Mouse (Mus musculus) thymus, adult 2 months (tissue): ENCODE results near the gene Anapc10. TPM values are rescaled to one million over a fixed set of nuclear protein-coding genes. Genes with fewer than 3 reads are reported as not detected.
"Not testable (repeated sequence)": the region's sequence is repeated elsewhere in the genome, so short reads cannot be mapped to it uniquely, and the experiment has no call there.

Experiments used
- DNase-seq: peaks from one replicate; pipeline ENCODE4 v3.0.0; 2021
- H3K27ac ChIP-seq: fragments of 200-500 bp; 2 replicates; pipeline ENCODE4 v1.5.1; 2012; ENCODE audit warnings: low read length, control low read depth; ENCODE audit not compliant: control insufficient read depth, insufficient read depth
- H3K27me3 ChIP-seq: fragments of 200-500 bp; 2 replicates; pipeline ENCODE4 v1.6.1; 2012; ENCODE audit warnings: mild to moderate bottlenecking, low read length, moderate library complexity, mixed read lengths; ENCODE audit not compliant: control insufficient read depth, insufficient read depth
- H3K36me3 ChIP-seq: fragments of 200-500 bp; 2 replicates; pipeline ENCODE4 v1.6.1; 2012; ENCODE audit warnings: mild to moderate bottlenecking, low read length, moderate library complexity; ENCODE audit not compliant: control insufficient read depth, insufficient read depth
- H3K4me1 ChIP-seq: fragments of 200-500 bp; replicated peaks from 2 replicates; pipeline ENCODE4 v1.6.1; 2012; ENCODE audit warnings: low read length; ENCODE audit not compliant: control insufficient read depth, insufficient read depth
- H3K4me3 ChIP-seq: fragments of 200-500 bp; 2 replicates; pipeline ENCODE4 v1.5.1; 2012; ENCODE audit warnings: mild to moderate bottlenecking, low read length, control low read depth, moderate library complexity; ENCODE audit not compliant: control insufficient read depth, insufficient read depth
- CTCF ChIP-seq: fragments of 200-500 bp; IDR thresholded peaks from 2 replicates; pipeline ENCODE4 v1.5.1; 2012; ENCODE audit warnings: mild to moderate bottlenecking, control low read depth, low read length, moderate library complexity, borderline replicate concordance; ENCODE audit not compliant: control insufficient read depth, poor library complexity, insufficient read depth; ENCODE audit errors: extremely low read depth
- POLR2A ChIP-seq: fragments of 200-500 bp; IDR thresholded peaks from 2 replicates; pipeline ENCODE4 v1.6.1; 2012; ENCODE audit warnings: mild to moderate bottlenecking, low read length, control low read depth, moderate library complexity; ENCODE audit not compliant: control insufficient read depth, poor library complexity, insufficient read depth; ENCODE audit errors: extremely low read depth
- WGBS: fragments of 180-500 bp; shearing (Covaris S2); methylation state at CpG from one replicate; pipeline ENCODE4 v1.1.7; 2018; 5-methylcytosine and 5-hydroxymethylcytosine counted together
- polyA plus RNA-seq: library from polyadenylated mRNA; depleted of rRNA; stranded (reverse); fragments of >200 nt; gene quantifications from 2 replicates; pipeline ENCODE4 v1.2.3, GENCODE M21; 2012; rRNA removed

Anapc10 gene
- 0.93 and 2.6 TPM in 2 replicates for polyA plus RNA-seq

DNA sequence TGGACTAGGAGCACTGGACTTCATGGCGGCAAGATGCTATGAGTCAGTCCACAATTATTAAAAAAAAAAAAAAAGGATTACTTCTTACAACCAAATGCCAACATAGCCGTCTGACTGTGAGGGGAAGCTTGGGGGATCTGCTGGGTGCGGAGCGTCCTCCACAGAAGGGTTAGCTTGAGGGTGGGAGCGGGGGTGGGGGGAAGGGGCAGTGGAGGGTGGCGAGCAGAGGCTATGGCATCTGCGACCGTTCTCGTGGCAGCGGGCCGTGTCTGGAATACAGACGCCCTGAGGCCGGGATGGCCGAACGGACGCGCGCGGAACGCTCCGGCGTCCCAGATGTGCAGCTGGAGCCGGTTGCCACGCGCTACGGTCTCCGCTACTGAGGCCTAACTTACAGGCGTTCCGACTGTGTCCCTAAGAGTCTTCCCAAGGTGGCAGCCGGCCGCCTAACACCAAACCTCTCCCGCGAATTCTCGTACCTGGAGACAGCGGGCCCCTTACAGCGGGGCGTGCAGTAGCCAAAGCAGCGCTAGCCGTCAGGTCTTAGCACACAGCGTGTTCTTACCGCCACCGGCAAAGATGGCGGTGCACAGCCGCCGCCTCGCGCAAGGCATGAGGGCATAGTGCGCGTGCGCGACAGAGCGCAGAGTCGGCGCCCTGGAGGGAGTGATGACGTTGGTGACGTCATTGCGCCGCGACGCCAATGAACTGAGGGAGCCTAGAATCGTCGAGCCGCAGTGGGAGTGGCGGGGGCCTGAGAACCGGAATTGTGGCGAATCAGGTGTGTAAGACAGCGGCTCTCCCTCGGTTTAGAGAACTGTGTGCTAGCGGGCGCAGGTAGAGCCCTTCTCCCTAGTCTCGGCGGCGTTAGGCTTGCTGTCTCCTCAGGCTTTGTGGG is at the start of gene Anapc10, which contains the start of gene Abce1:
Gene Anapc10, plus strand, starts transcription at position 757 of the 898 bp plus-strand sequence.
Gene Abce1, minus strand, starts transcription at position 677 of the 898 bp plus-strand sequence.
- Histone ChIP-seq H3K36me3 (peaks cover 6% of the 10 kb centered on the region; the same call in 1 of the 2 replicates), H3K27me3 (no peaks in the 10 kb centered on the region), H3K27ac (peak within 1 kb of the TSS; percentile 51; the same call in 1 of the 2 replicates), H3K4me1 (no peaks in the 10 kb centered on the region), H3K4me3 (peak within 1 kb of the TSS; percentile 95)
- peak; percentile 97 for DNase-seq
- TF ChIP-seq CTCF: peak; percentile 60; the same call in 1 of the 2 replicates
- peak; percentile 90 for TF ChIP-seq POLR2A
- WGBS: under 1% methylated on average over 73 of the region's 73 CpGs

DNA sequence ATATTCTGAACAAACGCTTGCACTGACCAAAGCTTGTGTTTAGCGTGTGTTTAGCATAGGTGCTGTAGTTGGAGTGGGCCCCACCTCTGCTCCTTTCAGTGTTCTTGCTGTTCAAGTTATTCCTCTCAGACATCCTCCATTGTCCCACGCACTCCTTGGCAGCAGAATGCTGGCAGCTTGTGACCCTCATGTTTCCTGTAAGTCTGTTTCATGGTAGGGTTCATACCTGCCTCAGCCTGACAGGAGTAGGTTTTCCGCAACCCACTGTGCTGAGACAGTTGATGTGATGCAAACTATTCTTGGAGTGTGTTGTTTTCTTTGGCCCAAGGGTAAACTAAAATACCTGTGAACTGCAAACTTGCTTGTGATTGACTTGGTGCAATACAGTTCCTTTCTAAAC is 35.2 kb upstream of the Anapc10 start:
- no peaks in the 10 kb centered on the region for H3K27me3 ChIP-seq
- no peak overlapping the region for H3K4me3 ChIP-seq
- DNase-seq: no peak
- no peak for TF ChIP-seq CTCF
- no peak for TF ChIP-seq POLR2A
- peaks cover 4% of the 10 kb centered on the region; the same call in 1 of the 2 replicates for H3K4me1 ChIP-seq
- peaks cover 30% of the 10 kb centered on the region for H3K36me3 ChIP-seq
- no peak overlapping the region for H3K27ac ChIP-seq
- 94% methylated on average over 4 of the region's 4 CpGs for WGBS

- Histone ChIP-seq H3K36me3 (peaks cover 18% of the 10 kb centered on the region), H3K27ac (no peak overlapping the region), H3K4me1 (peaks cover 4% of the 10 kb centered on the region; the same call in 1 of the 2 replicates), H3K27me3 (no peaks in the 10 kb centered on the region), H3K4me3 (no peak overlapping the region)
- 32% methylated on average over 5 of the region's 5 CpGs for WGBS
- TF ChIP-seq POLR2A (no peak), CTCF (no peak)
- no peak for DNase-seq
Observed at GRCm38 (mm10) chr8:79679005-79679404, 32.6 kb upstream of the Anapc10 start.

DNA sequence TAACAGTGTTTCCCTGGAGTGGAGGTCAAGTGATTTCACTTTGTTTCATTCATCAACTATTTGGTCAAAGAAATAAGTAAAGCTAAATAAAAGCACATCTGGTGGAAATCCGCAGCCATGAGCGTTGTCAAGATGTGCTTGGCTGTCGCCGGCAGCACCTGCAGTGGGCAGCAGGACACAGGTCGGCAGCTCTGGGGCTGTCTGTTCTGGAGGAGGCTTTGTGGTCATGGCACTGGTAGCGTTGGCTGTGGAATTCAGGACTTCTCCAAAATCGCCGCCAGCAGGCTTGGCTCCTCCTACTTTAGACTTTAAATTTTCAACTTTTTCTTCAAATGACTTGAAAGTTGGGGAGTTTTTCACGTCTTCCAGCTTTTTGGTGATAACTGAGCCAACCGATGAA is 31.5 kb upstream of the Anapc10 start:
- WGBS: 17% methylated on average over 10 of the region's 10 CpGs
- H3K4me1 ChIP-seq, DNase-seq, H3K27me3 ChIP-seq, H3K27ac ChIP-seq: not testable (repeated sequence)
- Histone ChIP-seq H3K36me3 (peaks cover 22% of the 10 kb centered on the region), H3K4me3 (peak overlapping the region; percentile 39)

DNA sequence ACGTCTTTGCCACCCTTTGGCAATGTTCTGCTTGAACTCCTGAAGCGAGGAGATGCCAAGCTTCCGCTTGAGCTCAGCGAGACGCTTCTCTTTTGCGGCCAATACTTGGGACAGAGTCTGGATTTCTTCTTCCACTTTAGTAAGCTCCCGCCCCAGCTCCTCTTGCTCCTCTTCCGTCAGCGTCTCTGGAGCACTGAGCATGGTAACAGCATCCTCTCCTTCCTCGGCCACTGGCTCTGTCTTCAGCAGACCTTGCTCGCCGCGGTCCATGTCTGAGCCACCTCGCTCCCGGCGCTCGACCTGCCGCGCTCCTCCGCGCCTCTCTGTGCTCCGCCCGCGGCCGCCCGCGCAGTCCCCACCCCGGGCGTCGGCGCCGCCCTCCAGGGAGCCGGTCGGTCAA is 31.1 kb upstream of the Anapc10 start:
- TF ChIP-seq CTCF (no peak), POLR2A (no peak)
- peaks cover 27% of the 10 kb centered on the region for H3K36me3 ChIP-seq
- DNase-seq: peak; percentile 7
- no peaks in the 10 kb centered on the region for H3K27me3 ChIP-seq
- no peak overlapping the region for H3K27ac ChIP-seq
- H3K4me1 ChIP-seq: peaks cover 4% of the 10 kb centered on the region; the same call in 1 of the 2 replicates
- H3K4me3 ChIP-seq: peak overlapping the region; percentile 39
- WGBS: 9% methylated on average over 34 of the region's 34 CpGs

DNA sequence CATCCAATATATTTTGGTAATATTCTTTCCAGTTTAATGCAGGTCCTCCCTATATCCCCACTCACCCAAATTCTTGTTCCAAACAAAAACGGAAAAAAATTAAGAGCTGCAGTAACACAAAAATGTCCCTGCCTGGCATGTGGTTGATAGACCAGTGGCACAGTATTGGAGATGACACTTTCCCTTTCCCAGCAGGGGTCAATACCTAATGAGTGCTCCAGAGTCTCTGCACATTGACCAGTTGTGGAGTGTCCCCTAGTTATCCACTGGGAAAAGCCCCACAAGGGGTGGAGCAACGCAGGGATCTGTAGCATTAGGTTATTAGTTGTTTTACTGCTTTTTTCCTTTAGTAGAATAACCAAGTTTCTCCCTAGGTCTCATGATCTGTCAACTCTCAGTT is 30.7 kb upstream of the Anapc10 start:
- no peak overlapping the region for H3K4me3 ChIP-seq
- WGBS: 50% methylated on average over 2 of the region's 2 CpGs

DNA sequence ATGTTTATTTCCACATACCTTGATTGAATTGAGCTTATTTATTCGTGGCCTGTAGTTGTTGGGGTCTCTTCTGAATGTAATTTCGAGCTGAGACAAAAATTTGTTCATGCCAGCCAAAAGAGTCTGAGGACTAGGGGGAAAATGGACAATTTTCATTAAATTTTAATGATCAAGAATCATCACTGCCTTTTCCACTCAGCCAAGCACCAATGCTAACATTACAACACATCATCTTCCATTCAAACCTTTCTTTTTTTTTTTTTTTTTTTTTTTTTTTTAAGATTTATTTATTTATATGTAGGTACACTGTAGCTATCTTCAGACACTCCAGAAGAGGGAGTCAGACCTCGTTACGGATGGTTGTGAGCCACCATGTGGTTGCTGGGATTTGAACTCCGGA is 25.7 kb upstream of the Anapc10 start:
- not testable (repeated sequence) for H3K4me3 ChIP-seq, DNase-seq, H3K4me1 ChIP-seq, H3K27ac ChIP-seq, H3K27me3 ChIP-seq
- H3K36me3 ChIP-seq: peaks cover 79% of the 10 kb centered on the region
- 92% methylated on average over 5 of the region's 5 CpGs for WGBS

More for the DNA sequence above, 30.7 kb upstream of the Anapc10 start:
- TF ChIP-seq POLR2A (no peak), CTCF (no peak)
- H3K27ac ChIP-seq: no peak overlapping the region
- peaks cover 4% of the 10 kb centered on the region; the same call in 1 of the 2 replicates for H3K4me1 ChIP-seq
- peaks cover 31% of the 10 kb centered on the region for H3K36me3 ChIP-seq
- no peak for DNase-seq
- H3K27me3 ChIP-seq: no peaks in the 10 kb centered on the region
